Mouse (Mus musculus) bone marrow, adult 2 months (tissue): ENCODE data around the gene Tlr8.

Experiments used
- CTCF ChIP-seq: fragments of 200-500 bp; IDR thresholded peaks from 2 replicates; pipeline ENCODE4 v1.5.1; 2011; ENCODE audit warnings: low read length, control low read depth; ENCODE audit not compliant: control insufficient read depth, insufficient read depth
- POLR2A ChIP-seq: fragments of 200-500 bp; IDR thresholded peaks from 2 replicates; pipeline ENCODE4 v1.6.1; 2011; ENCODE audit warnings: low read depth, mild to moderate bottlenecking, control low read depth, low read length, borderline replicate concordance; ENCODE audit not compliant: control insufficient read depth

- no peak for TF ChIP-seq CTCF
- TF ChIP-seq POLR2A = no peak
These were observed 599 bp downstream of the Tlr8 start for GRCm38 (mm10) chrX:167263530-167263929.
